Mouse (Mus musculus) liver, embryonic 14.5 days (tissue): ENCODE results near the gene Cyth2.
A peak's percentile ranks its signal among the peaks of the same experiment; 100 is the strongest.

Source experiments
- CTCF ChIP-seq: IDR thresholded peaks from 2 replicates; pipeline ENCODE4 v1.5.1; 2016; ENCODE audit warnings: antibody characterized with exemption, low read depth, control low read depth
- EP300 ChIP-seq: IDR thresholded peaks from 2 replicates; pipeline ENCODE4 v1.6.1; 2016; ENCODE audit warnings: antibody characterized with exemption, low read depth

DNA sequence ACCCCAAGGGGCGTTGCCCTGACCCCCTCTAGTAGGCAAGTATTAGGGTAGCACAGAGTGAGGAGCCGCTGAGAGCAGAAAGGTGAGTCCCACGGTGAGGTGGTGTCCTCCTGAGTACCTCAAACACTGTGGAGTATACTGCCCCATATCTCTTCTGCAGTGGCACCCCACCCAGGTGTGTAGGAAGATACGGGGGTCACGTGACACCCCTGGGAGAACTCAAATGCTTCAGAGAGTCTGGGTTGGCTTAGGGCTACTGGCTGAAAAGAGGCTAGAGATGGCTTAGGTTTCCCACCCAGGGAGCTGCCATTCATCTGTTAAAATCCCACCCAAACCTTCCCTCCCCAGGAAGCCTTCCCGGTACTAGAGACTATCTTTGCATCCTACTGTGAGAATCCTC lies 17.4 kb downstream of the Cyth2 start:
- TF ChIP-seq CTCF, result no peak
- TF ChIP-seq EP300, result peak; percentile 72
